Mouse (Mus musculus) B cell, adult 67 days (primary cell): ENCODE measurements around the gene Carhsp1. TPM values are rescaled to one million over a fixed set of nuclear protein-coding genes. Genes with fewer than 3 reads are reported as not detected.

Experiments used
- total RNA-seq, 2 experiments: library from RNA; stranded (reverse); gene quantifications; 4 replicates each; pipeline ENCODE4 v1.2.4; 2023

Carhsp1 gene
- total RNA-seq: 10 to 100 TPM; 16.9 to 17.8 TPM

DNA sequence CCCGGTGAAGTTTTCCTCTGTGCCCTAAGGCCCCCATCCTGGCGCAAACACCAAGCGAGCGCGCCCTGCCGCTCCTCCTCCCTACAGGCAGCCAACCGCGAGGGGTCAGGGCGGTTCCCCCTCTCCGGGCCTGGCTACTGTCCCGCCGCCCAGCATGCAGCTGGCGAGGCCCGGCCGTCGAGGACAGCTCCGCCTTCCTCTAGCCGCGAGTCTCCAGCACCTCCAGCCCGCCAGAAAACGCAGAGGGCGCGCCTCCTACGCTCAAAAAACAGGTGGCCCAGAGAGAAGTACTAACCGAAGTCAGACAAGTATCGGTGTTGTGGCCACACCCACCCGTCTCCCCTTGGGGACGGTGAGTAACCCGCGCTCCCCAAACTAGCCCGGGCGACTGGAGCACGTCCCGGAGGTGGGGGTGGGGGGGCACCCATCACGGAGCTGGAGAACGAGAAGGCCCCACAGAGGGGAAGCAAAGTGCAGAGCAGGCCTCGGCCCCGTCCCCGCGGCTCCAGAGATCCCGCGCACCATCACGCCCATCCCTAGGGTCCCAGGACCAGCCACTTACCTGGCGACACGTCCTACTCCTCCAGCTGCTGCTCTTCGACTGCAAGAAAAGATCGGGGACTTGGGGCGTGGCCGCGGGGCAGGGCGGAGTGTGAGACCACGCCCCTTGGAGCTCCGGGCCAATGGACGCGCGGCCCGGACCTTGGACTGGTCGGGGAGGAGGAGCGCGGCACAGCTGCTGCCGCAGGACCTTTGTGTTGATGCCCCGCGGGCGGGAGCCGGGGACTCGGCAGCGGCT, at the start of gene Carhsp1:
Carhsp1 (minus strand) TSS at position 605 of the 799 bp plus-strand sequence.

DNA sequence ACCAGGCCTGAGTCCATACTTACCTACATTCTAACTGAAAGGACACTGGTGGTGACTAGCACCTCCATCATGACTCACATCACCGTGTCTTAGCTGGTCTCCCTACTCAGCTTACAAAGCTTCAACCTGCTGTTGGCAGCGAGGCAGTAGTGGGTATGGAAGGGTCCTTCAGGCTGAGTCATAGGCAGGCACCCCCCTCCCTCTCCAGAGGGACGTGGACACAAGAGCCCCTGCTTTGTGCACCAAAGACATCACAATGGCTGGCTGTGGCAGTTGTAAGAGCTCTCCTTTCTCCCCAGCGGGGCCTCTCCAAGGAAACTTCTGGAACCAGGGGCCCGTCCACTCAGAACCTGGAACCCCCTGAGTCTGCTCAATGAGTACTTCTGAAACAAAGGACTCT, 8.5 kb upstream of the Carhsp1 start, which contains the start of gene Gm5767:
Gm5767 (plus strand) TSS at position 301 of the 400 bp plus-strand sequence.

DNA sequence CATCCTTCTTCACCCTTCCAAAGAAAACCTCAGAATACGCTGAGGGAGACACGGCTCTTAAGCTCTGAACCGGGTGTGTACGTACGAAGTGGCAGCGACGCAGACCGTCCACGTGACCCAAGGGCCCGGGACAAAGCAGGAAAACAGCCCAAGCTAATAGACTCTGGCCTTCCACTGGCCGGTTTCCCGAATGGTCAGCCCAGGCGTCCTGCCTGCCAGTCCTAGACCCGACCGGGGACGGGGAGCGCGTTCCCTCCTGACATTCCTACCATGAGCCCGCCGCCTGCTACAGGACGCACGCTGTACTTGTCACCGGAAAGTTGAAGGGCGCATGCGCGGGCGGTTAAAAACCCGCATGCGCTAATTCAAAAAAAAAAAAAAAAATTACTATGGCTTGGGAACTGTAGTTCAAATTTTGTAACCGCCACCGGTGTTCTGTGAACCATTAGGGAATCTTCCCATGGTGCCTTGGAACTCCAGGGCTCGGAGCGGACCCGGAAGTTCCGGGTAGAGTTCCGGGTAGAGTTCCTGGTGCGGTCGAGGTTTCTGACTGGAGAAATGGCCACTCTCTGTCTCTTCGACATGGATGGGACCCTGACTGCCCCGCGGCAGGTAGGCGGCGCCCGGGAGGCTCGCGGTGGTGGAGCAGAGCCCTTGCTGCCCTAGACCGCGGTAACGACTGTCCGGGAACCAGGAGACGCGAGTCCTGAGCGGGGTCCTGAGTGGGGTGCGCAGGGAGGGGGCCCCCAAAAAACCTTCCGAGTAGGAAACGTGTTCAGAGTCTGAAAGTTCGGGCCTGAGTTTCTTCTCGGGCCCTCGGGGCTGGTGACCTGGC, 34.5 kb downstream of the Carhsp1 start, which contains the start of the genes Pmm2 and Tmem186:
Pmm2 (plus strand) TSS at position 458 of the 835 bp plus-strand sequence.
Tmem186 (minus strand) TSS at position 496 of the 835 bp plus-strand sequence.

Other genes starting within 250 kb of the Carhsp1 start
- gene Tmem114, start 247.0 kb downstream of the Carhsp1 start, total RNA-seq: not detected
- gene Mettl22, start 201.4 kb downstream of the Carhsp1 start, total RNA-seq: 10 to 100 TPM; 18.0 to 22.4 TPM
- gene Abat, start 158.7 kb downstream of the Carhsp1 start, total RNA-seq: not detected
- 10 to 100 TPM; 85.6 to 95.8 TPM for gene Pmm2, start 34.5 kb downstream of the Carhsp1 start, total RNA-seq
- 10 to 100 TPM in 1 of 2 experiments, 1 to 10 TPM in 1; 9.9 to 12.0 TPM for gene Tmem186, start 34.4 kb downstream of the Carhsp1 start, total RNA-seq
- not detected for gene Gm5767, start 8.6 kb upstream of the Carhsp1 start, total RNA-seq
- 100 to 1,000 TPM; 314 TPM for gene Usp7, start 120.2 kb upstream of the Carhsp1 start, total RNA-seq
- 100 to 1,000 TPM; 106 to 112 TPM for gene 1810013L24Rik, start 157.9 kb upstream of the Carhsp1 start, total RNA-seq